Mouse (Mus musculus): ENCODE measurements at regions not wholly inside any gene's neighbourhood (a gene's known extent, or its start where the extent isn't known, plus 50 kb on each side); places are given as distances from the start of the nearest gene placed in this dataset.

DNA sequence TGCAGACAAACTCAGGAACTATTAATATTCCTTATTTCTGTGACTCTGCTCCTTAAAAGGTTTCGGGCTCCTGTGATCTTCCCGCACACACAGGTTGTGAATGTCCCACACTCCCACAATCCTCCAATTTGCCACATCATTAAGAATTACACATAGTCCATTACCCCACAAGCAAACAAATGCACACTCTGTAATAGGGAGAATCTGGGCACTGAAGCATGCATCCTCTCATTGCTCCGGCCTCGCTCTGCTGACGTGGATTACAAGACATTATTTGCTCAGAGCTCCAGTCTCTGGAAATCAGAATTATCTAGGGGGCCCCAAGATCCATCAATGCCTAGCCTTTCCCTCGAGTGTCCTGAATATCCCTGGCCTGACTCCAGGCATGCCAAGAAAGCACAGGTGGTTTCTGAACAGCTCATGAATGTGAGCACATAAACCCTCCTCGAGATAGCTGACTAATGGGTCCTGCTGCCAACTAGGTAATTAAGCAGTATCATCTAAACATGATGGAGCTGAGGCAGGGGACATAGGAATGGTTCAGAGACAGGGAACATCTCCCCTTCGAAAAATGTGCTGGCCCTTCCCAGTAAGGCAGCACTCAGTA is 504.2 kb downstream of the Epha4 start:
- TF ChIP-seq POLR2A (IDR thresholded peaks at IDR 0.05; ENCODE audit: low read depth, low read length) (no peak), CTCF (IDR thresholded peaks at IDR 0.05; ENCODE audit: extremely low read depth, insufficient read depth, insufficient read length, insufficient replicate concordance) (no peak)

Data from spleen, adult 2 months (tissue).